Mouse (Mus musculus) bone marrow, adult 2 months (tissue): ENCODE data around the gene Klf8.

Experiments used
- CTCF ChIP-seq: fragments of 200-500 bp; IDR thresholded peaks from 2 replicates; pipeline ENCODE4 v1.5.1; 2011; ENCODE audit warnings: low read length, control low read depth; ENCODE audit not compliant: control insufficient read depth, insufficient read depth
- POLR2A ChIP-seq: fragments of 200-500 bp; IDR thresholded peaks from 2 replicates; pipeline ENCODE4 v1.6.1; 2011; ENCODE audit warnings: low read depth, mild to moderate bottlenecking, control low read depth, low read length, borderline replicate concordance; ENCODE audit not compliant: control insufficient read depth

DNA sequence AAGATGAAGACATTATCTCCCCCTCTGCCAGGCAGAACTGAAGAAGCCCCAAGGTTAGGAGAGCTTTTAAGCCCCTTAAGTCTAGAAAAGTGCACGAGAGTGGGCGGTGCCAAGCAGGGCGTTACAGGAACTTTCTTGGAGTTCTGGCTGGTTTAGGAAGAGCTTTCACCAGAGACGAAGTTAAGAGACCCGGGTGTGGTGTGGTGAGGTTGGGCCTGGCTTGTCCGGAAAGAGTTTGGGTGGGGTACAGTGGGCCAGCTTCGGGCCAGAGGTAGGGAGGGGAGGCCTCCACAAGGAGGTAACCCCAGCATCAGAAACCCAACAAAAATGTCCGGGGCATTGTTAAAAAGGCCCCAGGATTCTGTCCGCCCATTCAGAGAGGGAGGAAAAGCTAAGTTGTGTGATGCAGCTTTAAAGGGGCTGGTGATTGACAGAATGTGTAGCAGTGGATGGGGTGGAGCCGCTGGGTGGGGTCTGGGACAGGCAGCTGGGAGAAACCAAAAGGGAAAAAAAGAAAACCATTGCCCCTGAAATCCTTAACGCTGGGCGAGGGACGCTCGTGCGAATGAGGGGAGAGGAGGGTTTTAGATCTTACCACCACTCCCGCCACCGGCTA, at the start of gene Klf8:
- TF ChIP-seq POLR2A (no peak), CTCF (no peak)
